Mouse (Mus musculus): ENCODE results near the gene Adamts12. TPM values are rescaled to one million over a fixed set of nuclear protein-coding genes. Genes with fewer than 3 reads are reported as not detected.
A peak's percentile ranks its signal among the peaks of the same experiment; 100 is the strongest.

Gene Adamts12
- polyA plus RNA-seq, 1 experiment from 2014 or later = 2.3 TPM

DNA sequence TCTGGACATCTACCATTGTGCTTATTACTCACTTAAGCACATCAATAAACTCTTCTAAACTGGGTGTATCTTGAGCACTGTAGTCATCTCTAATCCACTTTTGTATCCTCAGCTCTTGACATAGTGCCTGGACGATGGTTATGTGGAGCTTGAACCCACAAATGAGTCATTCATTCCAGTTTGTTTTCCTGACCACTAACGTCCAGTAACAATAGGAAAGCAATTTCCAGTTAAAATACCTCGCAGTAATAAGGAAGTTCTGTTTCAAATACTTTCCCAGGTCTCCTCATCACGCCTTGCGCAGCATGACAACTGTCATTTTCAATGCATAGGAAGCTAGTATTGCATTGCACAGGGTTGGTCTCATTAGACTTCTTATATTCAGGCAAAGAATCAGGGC is 21.8 kb upstream of the Adamts12 start:
- Histone ChIP-seq H3K27me3 (replicated peaks) (peaks cover 6% of the 10 kb centered on the region), H3K9ac (no peak overlapping the region), H3K4me3 (replicated peaks) (no peak overlapping the region), H3K9me3 (no peaks in the 10 kb centered on the region), H3K4me2 (no peak overlapping the region), H3K36me3 (no peaks in the 10 kb centered on the region), H3K4me1 (no peaks in the 10 kb centered on the region), H3K27ac (no peak overlapping the region)
- WGBS = 84% methylated on average over 5 of the region's 5 CpGs
- no peak for ATAC-seq (ENCODE audit: insufficient read depth, low FRiP score, low read depth)

DNA sequence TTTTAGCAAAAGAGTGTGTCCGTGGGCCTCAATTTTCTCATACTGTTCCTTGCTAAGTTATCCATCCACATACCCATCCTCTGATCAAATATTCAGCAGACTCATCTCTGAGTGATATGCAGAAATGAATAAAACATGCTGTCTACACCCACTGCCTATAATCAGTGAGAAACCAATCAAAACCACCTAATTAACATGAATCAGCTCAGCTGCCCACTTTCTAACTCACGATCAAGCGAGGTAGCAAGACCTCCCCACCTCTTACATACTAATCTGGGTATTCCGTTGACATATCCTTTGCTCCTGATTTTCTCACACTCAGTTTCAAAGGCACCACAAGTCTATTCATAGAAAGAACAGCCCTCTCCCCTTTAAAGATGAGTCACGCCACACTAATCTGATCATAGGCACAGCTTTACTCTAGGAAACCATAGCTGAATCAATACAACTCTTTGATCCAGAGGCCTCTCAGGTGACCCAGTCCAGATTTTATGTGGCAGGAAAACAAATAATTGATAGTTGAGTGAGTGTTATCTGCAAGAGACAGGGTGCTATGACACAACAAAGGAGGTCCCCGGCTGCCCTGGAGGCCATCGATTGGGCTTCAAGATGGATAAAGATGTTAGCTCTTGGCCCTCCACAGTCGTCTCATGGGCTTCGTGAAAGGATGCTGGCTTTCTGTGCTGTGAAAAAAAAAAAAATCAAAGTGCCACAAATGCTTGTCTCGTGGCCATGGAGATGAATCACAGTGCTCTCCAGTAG is 10.7 kb upstream of the Adamts12 start:
- 68% methylated on average over 10 of the region's 10 CpGs for WGBS

DNA sequence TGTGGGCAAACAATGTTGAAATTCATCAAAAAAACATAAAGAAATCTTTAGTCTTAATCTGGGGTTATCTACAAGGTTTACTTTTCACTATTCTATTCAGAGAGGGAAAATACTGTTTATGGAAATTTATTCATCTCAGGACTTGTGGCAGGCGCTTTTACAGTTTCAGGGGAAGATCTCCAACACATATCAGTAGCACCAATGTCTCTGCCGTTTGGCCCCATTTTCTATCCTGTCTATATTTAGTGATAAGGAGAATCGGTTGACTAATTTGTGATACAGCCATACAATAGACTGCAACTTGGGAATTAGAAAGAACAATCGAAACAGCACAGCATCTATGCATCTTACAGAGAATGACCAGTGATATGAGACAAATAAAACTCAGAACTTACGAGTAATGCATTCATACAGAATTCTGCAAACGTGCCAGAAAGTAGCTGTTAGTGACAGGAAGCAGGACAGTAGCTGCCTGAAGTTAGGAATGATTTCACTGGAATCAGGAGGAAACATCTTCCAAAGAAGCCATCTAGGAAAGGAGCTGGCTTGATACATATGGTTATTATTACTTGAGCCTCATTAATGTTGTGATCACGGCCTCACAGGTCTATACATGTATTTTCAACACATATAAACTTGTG is 10.0 kb upstream of the Adamts12 start:
- H3K9ac ChIP-seq = no peak overlapping the region
- no peaks in the 10 kb centered on the region for H3K4me1 ChIP-seq
- ATAC-seq (ENCODE audit: insufficient read depth, low FRiP score, low read depth) = no peak
- no peak overlapping the region for H3K4me3 ChIP-seq (replicated peaks)
- no peak overlapping the region for H3K4me2 ChIP-seq
- no peaks in the 10 kb centered on the region for H3K9me3 ChIP-seq
- H3K27ac ChIP-seq = no peak overlapping the region
- H3K27me3 ChIP-seq (replicated peaks) = no peaks in the 10 kb centered on the region
- WGBS = 61% methylated on average over 7 of the region's 7 CpGs
- no peaks in the 10 kb centered on the region for H3K36me3 ChIP-seq

More for the DNA sequence above, 10.7 kb upstream of the Adamts12 start:
- H3K9me3 ChIP-seq = no peaks in the 10 kb centered on the region
- no peak overlapping the region for H3K4me2 ChIP-seq
- H3K27me3 ChIP-seq (replicated peaks) = no peaks in the 10 kb centered on the region
- H3K4me1 ChIP-seq = no peaks in the 10 kb centered on the region
- H3K9ac ChIP-seq = no peak overlapping the region
- no peak overlapping the region for H3K27ac ChIP-seq
- no peaks in the 10 kb centered on the region for H3K36me3 ChIP-seq
- H3K4me3 ChIP-seq (replicated peaks) = no peak overlapping the region
- ATAC-seq (ENCODE audit: insufficient read depth, low FRiP score, low read depth) = no peak

GRCm38 (mm10) chr15:11062903-11063302 is 1.7 kb upstream of the Adamts12 start:
- Histone ChIP-seq H3K27me3 (replicated peaks) (no peaks in the 10 kb centered on the region), H3K9me3 (no peaks in the 10 kb centered on the region), H3K4me2 (no peak overlapping the region), H3K4me1 (peaks cover 12% of the 10 kb centered on the region; the same call in 1 of the 2 replicates), H3K4me3 (replicated peaks) (no peak overlapping the region), H3K27ac (no peak overlapping the region), H3K9ac (no peak overlapping the region), H3K36me3 (no peaks in the 10 kb centered on the region)
- 91% methylated on average over 1 of the region's 1 CpGs for WGBS
- no peak for ATAC-seq (ENCODE audit: insufficient read depth, low FRiP score, low read depth)

- Histone ChIP-seq H3K4me2 (peak overlapping the region; percentile 74), H3K27me3 (replicated peaks) (no peaks in the 10 kb centered on the region), H3K4me3 (replicated peaks) (peak overlapping the region; percentile 44; the same call in 1 of the 2 replicates), H3K9ac (no peak overlapping the region), H3K27ac (peak overlapping the region; percentile 94), H3K9me3 (no peaks in the 10 kb centered on the region), H3K36me3 (no peaks in the 10 kb centered on the region), H3K4me1 (peaks cover 12% of the 10 kb centered on the region; the same call in 1 of the 2 replicates)
- peak; percentile 14; the same call in 1 of the 2 replicates for ATAC-seq (ENCODE audit: insufficient read depth, low FRiP score, low read depth)
- WGBS = 6% methylated on average over 2 of the region's 2 CpGs
These were observed 431 bp upstream of the Adamts12 start for GRCm38 (mm10) chr15:11064160-11064557.

- peak overlapping the region; percentile 74 for H3K4me2 ChIP-seq
- H3K9me3 ChIP-seq = no peaks in the 10 kb centered on the region
- no peaks in the 10 kb centered on the region for H3K36me3 ChIP-seq
- H3K27ac ChIP-seq = peak overlapping the region; percentile 94
- H3K9ac ChIP-seq = peak overlapping the region; percentile 37; the same call in 1 of the 2 replicates
- H3K4me1 ChIP-seq = peaks cover 12% of the 10 kb centered on the region; the same call in 1 of the 2 replicates
- H3K27me3 ChIP-seq (replicated peaks) = no peaks in the 10 kb centered on the region
- WGBS = 3% methylated on average over 9 of the region's 9 CpGs
- peak overlapping the region; percentile 44 for H3K4me3 ChIP-seq (replicated peaks)
- no peak for ATAC-seq (ENCODE audit: insufficient read depth, low FRiP score, low read depth)
These were observed 1.1 kb downstream of the Adamts12 start for GRCm38 (mm10) chr15:11065528-11066171.

DNA sequence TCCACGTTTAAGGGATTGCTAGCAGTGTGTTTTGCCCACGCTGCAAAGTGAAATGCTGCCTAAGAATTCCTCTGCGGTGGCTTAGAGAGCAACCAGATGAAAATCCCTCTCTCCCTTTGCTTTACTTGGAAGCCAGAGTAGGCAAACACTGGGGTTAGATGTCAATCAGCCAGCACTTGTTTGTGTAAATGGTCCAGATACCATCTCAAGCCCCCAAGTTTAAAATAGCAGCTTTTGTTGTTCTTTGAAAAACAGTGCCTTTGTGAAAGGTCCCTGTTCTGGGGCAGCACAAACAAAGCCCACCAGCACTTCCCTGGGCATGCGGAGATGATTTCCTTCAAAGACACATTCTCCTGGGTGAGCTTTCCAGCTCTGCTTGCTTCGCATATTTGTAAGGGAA is 1.7 kb downstream of the Adamts12 start:
- Histone ChIP-seq H3K36me3 (no peaks in the 10 kb centered on the region), H3K27ac (no peak overlapping the region), H3K9me3 (no peaks in the 10 kb centered on the region), H3K4me3 (replicated peaks) (peak overlapping the region; percentile 44), H3K4me2 (peak overlapping the region; percentile 74), H3K27me3 (replicated peaks) (no peaks in the 10 kb centered on the region), H3K4me1 (peaks cover 12% of the 10 kb centered on the region; the same call in 1 of the 2 replicates), H3K9ac (no peak overlapping the region; the same call in 1 of the 2 replicates)
- ATAC-seq (ENCODE audit: insufficient read depth, low FRiP score, low read depth) = no peak
- WGBS = 17% methylated on average over 5 of the region's 5 CpGs

GRCm38 (mm10) chr15:11067891-11068290 is 3.3 kb downstream of the Adamts12 start:
- H3K4me3 ChIP-seq (replicated peaks) = no peak overlapping the region
- no peak overlapping the region for H3K9ac ChIP-seq
- WGBS = 76% methylated on average over 7 of the region's 7 CpGs
- no peak overlapping the region for H3K4me2 ChIP-seq
- H3K36me3 ChIP-seq = no peaks in the 10 kb centered on the region
- ATAC-seq (ENCODE audit: insufficient read depth, low FRiP score, low read depth) = no peak
- no peak overlapping the region for H3K27ac ChIP-seq
- peaks cover 12% of the 10 kb centered on the region; the same call in 1 of the 2 replicates for H3K4me1 ChIP-seq
- no peaks in the 10 kb centered on the region for H3K9me3 ChIP-seq
- no peaks in the 10 kb centered on the region for H3K27me3 ChIP-seq (replicated peaks)

DNA sequence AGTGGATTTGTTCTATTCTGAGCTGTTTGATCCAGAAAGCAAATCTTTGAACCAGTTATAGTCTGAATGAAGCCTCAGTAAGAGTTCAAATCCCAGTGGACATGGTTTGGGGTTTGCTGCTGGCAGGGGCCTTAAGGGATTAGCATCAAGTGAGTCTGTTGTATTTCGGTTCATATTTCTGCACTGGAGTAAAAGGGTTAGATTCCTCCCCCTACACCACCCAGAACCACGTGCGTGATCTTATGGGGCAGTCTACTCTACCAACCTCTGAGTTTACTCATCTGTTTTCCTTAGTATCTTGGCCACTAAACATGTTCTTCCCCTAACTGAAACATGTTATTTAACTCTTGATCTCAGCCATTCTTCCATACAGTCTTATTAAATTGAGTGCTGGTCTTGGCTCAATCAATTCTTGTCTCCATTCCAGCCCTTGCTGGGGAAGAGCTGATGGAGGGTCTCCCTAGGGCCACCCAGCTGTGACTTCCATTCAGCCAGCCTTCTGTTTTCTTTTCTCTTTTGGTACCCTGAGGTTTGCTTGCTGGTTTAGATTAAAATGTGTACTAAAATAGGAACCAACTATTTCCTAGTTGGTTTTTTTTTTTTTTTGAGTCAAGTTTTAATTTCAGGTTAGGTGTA is 11.3 kb downstream of the Adamts12 start:
- no peaks in the 10 kb centered on the region for H3K27me3 ChIP-seq (replicated peaks)
- H3K4me2 ChIP-seq = no peak overlapping the region
- ATAC-seq (ENCODE audit: insufficient read depth, low FRiP score, low read depth) = no peak
- H3K36me3 ChIP-seq = no peaks in the 10 kb centered on the region
- H3K4me1 ChIP-seq = no peaks in the 10 kb centered on the region
- H3K4me3 ChIP-seq (replicated peaks) = no peak overlapping the region
- H3K9me3 ChIP-seq = no peaks in the 10 kb centered on the region
- H3K27ac ChIP-seq = no peak overlapping the region
- WGBS = 74% methylated on average over 3 of the region's 3 CpGs
- no peak overlapping the region for H3K9ac ChIP-seq

DNA sequence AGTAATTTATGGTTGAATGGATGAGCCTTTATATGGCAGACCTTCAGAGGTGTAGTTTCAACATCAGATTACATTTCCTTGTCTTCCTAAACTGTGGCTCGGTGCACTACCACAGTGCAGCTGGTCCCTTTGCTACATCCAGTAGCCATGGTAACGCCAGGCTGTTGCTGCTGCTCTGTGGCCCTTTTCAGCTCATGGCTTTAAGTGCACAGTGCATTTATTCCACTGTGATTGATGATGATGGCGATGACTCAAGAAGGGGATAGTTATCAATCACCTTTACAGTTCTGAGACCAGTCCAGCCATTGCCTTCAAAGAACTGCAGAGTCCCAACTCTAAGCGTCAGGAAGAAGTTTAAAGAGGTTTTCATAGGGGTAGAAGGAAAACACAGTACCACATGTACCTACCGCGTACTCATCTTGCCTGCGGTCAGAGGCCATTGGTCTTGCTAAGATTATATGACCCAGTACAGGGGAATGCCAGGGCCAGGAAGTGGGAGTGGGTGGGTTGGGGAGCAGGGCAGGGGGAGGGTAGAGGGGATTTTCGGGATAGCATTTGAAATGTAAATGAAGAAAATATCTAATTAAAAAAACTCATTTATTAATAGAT is 18.5 kb downstream of the Adamts12 start:
- H3K4me1 ChIP-seq = no peaks in the 10 kb centered on the region
- H3K27me3 ChIP-seq (replicated peaks) = no peaks in the 10 kb centered on the region
- no peak overlapping the region for H3K4me2 ChIP-seq
- 40% methylated on average over 8 of the region's 8 CpGs for WGBS
- H3K4me3 ChIP-seq (replicated peaks) = no peak overlapping the region
- no peaks in the 10 kb centered on the region for H3K9me3 ChIP-seq
- H3K36me3 ChIP-seq = no peaks in the 10 kb centered on the region
- no peak overlapping the region for H3K9ac ChIP-seq
- ATAC-seq (ENCODE audit: insufficient read depth, low FRiP score, low read depth) = no peak
- no peak overlapping the region for H3K27ac ChIP-seq

- Histone ChIP-seq H3K9ac (no peak overlapping the region), H3K4me3 (replicated peaks) (no peak overlapping the region), H3K27ac (no peak overlapping the region), H3K4me2 (no peak overlapping the region), H3K4me1 (no peaks in the 10 kb centered on the region), H3K27me3 (replicated peaks) (no peaks in the 10 kb centered on the region), H3K36me3 (no peaks in the 10 kb centered on the region), H3K9me3 (no peaks in the 10 kb centered on the region)
- no peak for ATAC-seq (ENCODE audit: insufficient read depth, low FRiP score, low read depth)
- 86% methylated on average over 3 of the region's 3 CpGs for WGBS
These were observed 19.1 kb downstream of the Adamts12 start for GRCm38 (mm10) chr15:11083678-11084077.
